Mouse (Mus musculus): ENCODE results near the gene Hspb6.

DNA sequence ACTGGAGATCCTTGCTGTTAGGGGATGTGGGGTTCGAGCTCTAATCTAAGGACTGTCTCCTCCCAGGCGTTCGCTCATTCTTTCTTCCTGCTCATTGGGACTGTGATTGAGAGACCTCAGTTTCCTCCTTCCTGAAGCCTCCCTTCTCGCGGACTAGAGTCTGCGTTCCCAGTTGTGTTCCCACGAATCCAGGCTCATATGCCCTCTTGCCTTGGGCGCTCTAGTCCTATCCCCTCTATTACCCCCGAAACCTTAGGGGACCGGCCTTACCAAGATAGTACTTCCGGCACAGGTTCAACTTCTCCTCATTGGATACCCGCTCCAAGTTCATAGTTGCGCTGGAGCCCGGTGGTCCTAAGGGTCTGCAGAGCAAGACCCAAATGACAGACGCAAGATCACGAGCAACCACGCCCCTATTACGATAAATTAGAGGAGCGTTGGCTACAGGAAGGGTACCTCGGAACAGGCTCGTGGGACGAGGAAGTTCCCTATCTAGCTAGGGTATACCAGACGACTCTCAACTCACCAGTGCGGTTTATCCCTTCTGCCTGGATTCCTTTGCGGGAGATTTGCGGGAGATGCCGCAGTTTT lies 10.6 kb downstream of the Hspb6 start:
- TF ChIP-seq CTCF (conservative IDR thresholded peaks at IDR 0.05 in 1 of 2, IDR thresholded peaks at IDR 0.05 in 1 of 2; ENCODE audit: low read depth in 2 of 2, low read length in 2 of 2) (no peak), USF2 (conservative IDR thresholded peaks at IDR 0.05; ENCODE audit: low read depth, low read length) (no peak), TCF12 (IDR thresholded peaks at IDR 0.05; ENCODE audit: low read depth, low read length) (no peak), MAX (IDR thresholded peaks at IDR 0.05; ENCODE audit: low read length) (no peak), RCOR1 (conservative IDR thresholded peaks at IDR 0.05; ENCODE audit: low read depth, low read length) (no peak; the same call in 1 of the 2 replicates), JUN (IDR thresholded peaks at IDR 0.05; ENCODE audit: insufficient read depth, low read depth, low read length) (no peak), ZNF384 (IDR thresholded peaks at IDR 0.05; ENCODE audit: low read depth, low read length) (no peak), POLR2A (IDR thresholded peaks at IDR 0.05; ENCODE audit: low read depth, low read length) (no peak), EP300 (IDR thresholded peaks at IDR 0.05; ENCODE audit: low read length) (no peak), JUND (conservative IDR thresholded peaks at IDR 0.05; ENCODE audit: low read depth, low read length) (no peak; the same call in 1 of the 2 replicates), HCFC1 (IDR thresholded peaks at IDR 0.05; ENCODE audit: low read depth, low read length) (no peak), PAX5 (IDR thresholded peaks at IDR 0.05; ENCODE audit: low read length) (no peak)

Measured in CH12.LX (cell line).